Mouse (Mus musculus) frontal cortex, postnatal 25 days (tissue): ENCODE data around the gene Higd1a.

ENCODE experiments used
- DNase-seq, 2 experiments: peaks; one replicate each; pipeline ENCODE4 v3.0.0; 2022; ENCODE audit warnings: low spot score in 2 of 2

Gene Higd1a

DNA sequence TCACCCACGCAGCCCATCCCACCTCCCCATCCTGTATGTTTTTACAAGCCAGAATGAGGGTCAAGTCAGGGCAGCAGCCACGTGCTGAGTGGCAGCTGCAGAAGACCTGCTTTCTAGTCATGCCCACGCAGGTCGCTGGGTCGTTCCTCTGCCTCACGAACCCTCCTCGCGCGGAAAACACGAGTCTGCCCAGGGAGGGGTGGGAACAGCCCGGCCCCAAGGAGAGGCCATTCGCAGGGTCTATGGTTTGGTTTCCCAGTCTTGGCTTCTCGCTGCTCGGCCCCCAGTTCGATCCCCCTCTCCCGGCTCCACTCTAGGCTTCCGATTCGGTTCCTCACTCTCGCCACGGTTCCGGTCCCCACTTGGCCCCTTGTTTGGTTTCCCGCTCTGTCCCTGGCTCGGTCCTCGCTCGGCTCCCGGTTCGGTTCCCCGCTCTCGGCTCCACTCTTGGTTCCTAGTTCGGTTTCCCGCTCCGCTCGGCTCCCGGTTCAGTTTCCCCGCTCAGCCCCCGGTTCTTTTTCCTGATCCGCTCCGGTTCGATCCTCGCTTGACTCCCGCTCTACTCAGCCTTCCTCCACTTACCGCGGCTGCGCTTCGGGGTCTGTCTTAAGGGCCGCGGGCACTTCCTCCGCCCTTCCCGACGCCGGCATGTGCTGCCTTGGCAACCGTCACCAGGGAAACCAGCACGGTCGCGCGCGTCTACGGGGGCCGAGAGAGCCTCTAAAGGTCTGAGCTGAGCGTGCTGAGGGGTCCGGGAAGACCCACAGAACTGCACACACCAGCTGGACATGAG is 19.1 kb downstream of the Higd1a start, which contains the start of gene Ccdc13:
Ccdc13 (minus strand) TSS at position 633 of the 793 bp plus-strand sequence.
- peak; percentile 73 to 83 for DNase-seq

DNA sequence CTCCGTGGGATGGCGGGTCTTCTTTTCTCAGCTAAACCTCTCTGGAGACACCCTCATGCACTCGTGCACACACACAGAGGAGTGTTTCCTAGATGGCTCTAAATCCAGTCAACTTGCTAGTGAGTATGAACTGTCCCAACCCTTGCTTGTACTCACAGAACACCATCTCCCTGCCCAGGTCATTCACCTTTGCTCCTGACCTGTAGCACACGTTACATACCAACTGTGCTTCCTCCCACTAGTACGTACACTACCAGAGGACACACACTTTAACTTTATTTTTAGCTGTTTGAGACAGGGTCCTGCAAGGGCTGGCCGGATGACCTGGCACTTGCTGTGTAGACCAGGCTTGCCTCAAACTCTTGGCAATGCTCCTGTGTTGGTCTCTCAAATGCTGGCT is 20.2 kb downstream of the Higd1a start:
- DNase-seq: no peak

DNA sequence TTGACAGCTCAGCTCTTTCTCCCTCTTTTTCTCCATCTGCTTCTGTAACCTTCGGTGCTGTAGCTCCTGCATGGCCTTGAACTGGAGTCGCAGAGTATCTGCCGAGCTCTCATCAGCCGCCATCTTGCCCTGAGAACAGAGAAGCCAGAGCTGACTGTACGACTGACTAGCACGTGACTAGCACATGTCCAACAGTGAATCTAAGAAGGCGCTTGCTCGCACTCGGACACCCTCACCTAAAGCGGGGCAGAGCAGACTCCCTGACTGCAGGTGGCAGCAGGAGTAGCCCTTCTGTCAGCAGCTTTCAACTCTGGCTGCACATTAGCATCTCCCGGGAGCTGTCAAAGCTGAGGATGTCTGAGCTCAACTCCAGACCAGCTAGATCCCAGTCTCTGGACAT is 24.3 kb downstream of the Higd1a start:
- no peak for DNase-seq

DNA sequence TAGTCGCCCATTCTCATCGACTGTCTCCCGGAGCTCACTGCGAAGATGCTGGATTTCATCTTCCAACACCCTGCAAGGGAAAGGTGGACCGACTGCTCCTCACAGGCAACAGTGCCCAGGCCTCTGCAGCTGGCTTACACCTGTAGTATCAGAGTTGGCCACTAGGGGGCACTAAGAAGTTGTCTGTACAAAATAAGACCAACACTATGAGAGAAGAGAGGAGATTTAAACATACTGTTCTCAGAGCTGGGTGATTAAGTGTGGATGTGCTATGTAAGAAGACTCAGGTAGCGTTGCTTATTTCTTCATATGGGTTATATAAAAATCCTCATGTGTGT is 27.2 kb downstream of the Higd1a start:
- peak; percentile 83 to 89 for DNase-seq

DNA sequence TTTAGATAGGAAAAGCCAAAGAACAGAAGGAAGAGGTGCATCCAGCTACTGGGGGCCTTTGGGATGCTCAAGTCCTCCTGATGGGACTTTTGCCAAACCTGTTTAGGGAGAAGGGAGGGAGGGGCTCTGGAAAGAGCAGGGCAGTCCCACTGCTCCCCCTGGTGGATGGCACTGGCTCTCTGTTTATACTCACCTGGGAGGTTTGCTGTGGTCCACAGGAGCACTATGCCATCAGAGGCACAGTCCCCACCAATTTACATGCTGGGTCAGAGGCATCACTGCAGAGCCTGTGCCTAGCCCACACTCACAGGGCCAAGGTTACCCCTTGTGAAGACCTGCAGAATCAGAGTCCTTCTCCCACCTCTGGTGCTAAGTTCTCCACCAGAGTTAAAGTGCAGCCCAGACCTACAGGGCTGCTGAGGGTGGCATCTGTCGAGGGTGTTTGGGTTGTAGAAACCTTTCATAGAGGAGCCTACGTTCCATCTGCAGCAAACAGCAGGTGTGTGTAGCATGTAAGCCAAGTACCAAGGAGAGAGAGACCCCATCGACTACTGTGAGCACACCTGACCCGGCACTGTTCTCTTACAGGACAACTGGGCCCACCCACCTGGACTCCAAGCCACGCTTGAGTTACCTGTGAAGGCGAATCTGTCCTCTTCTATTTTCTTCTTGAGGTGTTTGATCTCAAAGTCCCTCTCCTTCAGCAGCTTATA is 27.8 kb downstream of the Higd1a start:
- DNase-seq: no peak

DNA sequence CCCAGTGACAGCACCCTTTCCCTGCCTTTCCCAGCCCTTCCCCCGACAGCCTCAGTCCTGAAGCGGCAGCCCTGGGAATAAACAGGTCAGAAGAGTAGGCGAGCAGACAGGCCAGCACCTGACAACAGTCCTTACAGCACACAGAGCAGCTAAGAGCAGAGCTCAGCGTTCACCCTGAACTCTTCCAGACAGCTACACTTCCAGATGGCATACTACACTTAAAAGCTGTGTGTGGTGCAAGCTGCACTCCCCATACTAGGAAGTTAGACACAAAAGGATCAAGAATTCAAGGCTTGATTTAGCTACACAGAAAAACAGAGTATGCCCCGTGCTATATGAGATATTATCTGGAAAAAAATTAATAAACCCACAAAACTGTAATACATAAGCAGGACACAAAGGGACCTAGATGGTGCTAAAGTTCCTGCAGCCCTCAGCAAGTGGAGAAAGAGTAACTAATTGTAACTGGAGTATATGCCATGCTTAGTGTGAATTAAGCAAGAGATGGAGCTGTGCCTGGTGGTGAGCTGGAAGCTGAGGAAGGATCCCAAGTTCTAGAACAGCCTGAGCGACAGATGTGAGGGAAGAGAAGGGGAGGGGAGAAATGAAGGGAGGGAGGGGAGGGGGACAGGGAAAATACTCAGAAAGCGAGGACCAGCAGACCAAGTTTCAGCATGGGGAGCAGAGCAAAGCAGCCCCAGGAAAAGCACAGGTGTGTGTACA is 28.7 kb downstream of the Higd1a start:
- DNase-seq: no peak

DNA sequence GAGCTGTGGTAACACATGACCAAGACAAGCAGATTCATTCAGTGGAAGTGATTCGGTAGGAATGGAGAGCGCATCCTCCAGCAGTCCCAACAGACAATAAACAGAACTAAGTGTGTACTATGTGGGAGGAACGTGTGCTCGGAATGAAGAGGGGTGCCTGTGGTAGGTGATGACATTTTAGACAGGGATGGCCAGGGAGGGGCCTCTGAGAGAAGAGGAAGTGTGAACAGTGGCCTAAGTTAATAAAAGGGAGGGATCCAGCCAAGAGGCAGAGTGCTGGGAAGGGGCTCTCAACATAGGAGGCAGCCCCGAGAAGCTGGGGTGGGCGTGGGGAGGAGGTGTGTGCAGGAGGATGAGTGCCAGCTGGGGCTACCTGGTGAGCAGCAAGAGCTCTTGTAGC is 29.8 kb downstream of the Higd1a start:
- no peak for DNase-seq

DNA sequence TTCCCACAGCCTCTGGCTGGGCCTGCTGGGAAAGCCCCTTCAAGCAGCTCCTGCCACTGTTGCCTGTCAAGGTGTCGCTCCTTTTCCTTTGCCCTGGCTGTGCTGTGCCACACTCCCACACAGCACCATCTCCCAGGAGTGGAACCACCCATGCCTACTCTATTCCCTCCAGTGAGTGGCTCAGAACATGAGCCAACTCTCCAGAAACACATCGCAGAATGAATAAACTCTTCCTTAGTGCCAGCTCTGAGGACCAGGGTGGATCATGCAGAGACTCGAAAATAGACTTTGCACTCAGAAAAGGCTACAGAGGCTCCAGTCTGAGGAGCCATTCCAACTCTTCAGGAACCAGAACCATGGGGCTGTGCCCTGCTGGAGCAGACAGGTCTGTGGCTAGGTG is 31.8 kb downstream of the Higd1a start:
- DNase-seq: no peak

DNA sequence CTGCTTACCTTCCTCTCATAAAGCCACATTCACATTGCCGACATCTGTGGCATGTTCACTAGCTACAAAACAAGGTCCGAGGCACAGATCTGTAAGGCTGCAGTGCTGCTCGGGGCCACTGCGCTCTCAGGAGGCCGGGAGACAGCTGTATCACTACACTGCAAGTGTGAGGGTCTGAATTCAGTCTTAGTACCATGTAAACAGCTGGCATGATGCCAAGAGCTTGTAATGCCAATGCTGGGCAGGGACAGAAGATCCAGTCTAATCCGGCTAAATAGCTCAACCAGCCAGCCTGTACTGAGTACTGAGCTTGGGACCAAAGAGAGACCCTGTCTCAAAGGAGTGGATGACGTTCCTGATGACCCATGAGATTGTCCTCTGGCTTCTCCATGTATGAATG is 34.2 kb downstream of the Higd1a start:
- DNase-seq: no peak

DNA sequence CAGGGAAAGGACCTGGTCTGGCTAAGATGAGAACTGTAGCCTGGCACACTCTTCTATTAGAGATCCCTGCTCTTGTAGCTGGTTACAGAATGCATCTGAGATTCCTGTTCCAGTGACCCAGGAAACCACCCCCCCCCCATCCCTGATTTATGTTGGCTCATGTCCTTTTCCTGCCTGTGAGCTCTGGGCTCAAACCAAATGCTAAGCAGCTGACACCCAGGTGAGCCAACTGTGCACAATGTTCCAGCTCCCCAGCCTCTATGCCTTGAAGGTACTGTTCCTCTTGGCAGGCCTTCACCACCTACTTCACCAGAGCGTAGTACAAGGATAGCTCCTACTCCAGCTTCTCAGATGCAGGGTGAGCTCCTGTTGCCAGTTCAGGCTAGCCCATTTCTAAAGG is 35.1 kb downstream of the Higd1a start:
- no peak for DNase-seq

DNA sequence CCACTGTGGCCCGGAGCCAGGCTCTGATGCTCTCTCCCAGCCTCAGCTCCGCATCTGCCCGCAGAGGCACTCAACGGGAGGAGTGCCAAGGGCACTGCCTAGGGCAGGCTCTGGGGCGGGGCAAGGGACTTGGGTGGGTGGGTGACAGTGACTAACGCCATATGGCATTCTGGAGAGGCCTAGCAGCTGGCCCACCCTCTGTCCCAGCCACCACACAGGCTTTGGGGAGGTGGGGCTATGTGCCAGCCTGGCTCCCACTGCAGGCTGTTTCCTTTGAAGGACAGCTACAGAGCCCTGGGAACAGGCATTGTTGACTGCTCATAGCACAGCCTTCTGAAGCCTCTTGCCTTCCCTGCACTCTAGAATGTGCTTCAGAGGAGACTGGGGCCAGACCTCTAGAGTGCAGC is 35.6 kb downstream of the Higd1a start:
- DNase-seq: no peak

DNA sequence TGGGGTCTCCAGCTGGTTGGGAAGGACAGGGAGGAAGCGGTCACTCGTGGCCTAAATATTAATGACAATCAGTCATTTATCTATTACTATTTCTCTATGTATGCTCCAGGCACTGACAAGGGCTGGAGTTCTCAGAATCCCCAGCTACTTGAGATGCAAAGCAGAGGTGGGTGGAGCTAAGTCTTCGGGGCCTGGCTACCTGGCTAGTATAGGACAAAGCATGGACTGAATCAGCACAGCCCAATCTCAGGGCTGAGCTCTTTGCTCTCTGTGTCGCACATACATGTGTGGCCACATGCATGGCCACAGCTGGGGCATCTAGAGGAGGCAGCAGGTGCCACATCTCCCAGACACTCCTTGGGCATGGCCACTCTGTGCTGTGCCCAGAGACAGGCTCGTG is 37.4 kb downstream of the Higd1a start:
- DNase-seq: no peak

DNA sequence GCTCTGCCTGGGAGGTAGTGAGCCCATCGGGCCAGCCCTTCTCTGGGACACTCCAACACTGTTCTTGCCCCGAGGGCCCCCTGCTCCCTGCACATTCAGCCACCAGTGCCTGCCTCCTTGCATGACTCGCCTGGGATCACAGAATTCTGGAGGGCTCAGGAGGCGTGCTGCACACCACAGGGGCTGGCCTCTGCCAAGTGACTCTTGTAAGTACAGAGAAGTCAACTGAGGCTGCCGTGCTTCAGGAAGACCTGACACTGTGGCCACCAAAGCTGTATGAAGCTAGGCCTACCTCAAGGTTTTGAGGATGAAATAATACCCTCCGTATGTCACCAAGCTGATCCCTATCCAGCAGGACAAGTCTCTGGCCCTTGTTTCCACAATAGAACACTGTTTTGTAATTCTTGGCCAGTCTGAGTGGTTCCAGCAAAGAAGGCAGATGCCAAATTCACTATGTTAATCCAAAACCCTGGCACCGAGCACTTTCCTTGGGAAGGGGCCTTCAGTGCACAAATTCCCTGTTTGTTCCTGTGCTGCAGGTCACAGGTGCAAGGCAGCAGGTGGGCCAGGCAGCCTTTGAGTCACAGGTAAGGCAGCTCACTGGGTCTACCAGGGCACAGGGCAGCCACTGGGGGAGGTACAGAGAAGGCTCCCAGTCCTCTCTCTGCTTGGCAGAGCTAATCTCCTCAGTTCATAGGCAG is 38.2 kb downstream of the Higd1a start:
- no peak for DNase-seq

DNA sequence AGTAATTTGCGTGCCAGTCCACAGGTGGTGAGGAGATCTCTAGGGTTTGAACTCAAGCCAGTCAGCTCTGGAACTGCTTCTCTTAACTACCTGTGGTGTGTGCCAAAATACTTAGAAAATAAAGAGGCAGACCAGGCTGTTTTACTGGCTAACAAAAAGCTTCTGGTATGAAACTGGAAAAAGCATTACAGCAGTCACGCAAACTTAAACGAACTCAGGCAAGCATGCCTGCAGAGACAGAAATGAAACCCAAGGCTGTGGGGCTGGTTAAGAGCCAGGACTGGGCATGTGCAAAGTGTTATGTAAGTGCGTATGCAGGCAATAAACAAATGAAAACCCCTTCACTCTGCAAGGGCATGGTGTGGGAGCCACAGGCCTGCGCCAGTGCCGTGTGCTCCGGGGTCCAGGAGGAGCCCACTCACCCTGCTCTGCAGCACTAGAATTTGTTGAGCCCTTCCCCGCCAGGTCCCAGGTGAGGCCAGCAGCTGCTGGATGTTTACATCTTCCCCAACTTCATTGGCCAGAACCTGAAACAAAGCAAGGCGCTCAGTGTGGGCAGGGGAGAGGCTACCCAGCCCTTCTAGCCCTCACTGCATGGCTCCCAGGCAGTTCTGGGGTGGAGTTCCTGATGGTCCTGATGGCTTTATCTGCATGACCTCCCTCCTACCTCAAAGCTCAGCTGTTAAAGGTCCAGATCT is 38.9 kb downstream of the Higd1a start:
- DNase-seq: no peak

DNA sequence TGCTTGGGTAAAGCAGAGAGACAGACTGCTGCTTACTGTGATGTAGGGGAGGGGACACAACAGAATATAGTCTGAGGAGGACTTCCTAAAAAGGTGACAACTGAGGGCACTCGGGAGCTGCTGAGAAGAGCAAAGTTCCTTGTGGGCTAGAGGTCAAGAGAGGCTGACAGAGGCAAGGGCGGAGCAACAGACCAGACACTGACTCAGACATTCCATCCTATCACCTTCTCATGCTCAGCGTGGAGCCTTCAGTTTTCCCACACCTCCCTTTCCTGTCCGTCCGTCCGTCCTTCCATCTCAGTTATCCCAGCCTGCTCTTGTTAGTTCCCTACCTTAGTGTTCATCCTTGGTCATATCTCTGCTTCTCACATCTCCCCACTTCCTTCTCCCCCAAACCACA is 43.0 kb downstream of the Higd1a start:
- DNase-seq: no peak

DNA sequence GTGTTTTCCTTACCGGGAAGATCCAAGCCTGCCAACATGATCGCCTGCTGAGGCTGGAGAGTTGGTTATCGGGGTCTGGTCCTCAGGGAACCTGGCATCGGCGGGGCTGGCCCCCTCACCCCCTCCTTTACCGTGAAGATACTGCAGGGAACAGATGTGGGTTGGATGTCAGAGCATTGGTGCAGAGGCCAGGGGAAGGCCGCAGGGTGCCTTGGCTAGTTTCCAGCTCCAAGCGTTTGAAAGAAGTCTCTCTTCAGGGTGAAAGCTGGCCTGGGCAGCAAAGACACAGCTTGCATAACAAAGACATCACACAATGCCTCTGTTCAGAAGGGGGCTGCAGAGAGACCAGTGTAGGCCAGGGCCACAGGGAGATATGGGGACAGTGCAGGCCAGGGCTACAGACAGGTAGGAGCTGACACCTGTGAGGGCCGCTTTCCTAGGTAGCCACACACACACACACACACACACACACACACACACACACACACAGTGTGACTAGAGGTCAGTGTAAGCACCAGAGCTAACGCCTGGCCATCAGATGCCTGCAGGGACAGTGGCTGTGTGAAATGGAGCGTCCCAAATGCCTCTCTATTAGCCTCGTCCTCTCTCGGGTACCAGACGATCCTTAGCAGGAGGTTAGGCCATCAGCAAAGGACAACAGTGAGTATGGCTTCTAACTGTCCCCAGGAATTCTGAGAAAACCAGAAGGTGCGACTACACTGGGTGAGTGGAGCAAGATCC is 47.9 kb downstream of the Higd1a start:
- peak in 1 of 2 experiments; percentile 57 for DNase-seq

DNA sequence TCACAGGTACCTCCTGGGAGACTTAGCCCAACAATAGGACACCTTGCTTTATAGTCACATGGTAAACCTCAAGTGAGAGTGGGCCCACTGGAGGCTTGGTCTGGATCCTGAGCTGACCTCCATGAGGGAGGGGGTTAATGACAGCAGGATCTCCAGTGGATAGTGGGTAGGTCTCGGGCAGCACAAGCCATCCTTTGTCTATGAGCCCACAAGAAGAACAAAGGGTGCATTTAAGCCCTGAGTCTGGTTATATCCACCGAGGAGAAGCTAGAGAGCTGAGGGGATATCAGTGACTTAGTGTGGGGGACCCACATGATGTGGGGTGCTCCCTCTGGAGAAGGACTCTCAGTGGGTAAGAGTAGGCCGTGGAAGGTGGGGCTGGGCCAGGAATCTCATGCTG is 49.7 kb downstream of the Higd1a start:
- DNase-seq: no peak

DNA sequence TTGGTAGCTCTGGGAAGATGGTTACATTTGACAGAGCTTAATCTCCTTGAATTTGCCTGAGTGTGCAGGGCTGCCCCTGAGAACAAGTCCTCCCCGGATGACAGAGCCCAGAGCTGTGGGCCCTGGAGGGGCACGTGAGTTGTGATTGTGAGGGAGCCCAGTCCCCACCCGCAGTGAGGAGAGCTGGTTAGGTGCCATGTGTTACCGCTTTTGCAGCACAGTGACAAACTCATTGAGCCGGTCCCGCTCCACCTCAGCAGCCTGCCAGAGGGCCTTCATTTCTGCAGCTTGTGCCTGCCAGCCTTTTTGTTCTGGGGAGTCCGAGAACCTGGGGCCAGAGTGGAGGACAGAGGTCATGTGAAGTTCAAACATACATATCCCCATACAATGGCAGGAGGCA is 50.2 kb downstream of the Higd1a start:
- no peak for DNase-seq

DNA sequence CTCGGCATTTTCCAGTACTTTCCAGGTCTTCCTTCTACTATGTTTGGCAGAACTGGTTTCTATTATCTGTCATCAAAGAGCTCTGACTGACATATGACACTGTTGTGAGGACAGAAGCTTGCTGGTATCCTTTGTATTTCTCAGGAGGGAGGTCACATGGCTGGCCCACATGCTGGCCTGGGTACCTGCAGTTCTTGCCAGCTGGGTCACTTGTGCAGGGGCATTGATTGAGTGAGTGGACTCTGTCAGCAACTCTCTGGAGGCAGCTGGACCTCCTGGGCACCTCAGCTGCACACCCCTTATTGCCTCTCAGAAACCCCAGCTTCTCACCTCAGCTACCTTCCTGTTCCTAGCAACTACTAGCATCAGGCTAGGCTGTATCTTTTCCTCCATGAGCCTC is 50.6 kb downstream of the Higd1a start:
- DNase-seq: no peak

DNA sequence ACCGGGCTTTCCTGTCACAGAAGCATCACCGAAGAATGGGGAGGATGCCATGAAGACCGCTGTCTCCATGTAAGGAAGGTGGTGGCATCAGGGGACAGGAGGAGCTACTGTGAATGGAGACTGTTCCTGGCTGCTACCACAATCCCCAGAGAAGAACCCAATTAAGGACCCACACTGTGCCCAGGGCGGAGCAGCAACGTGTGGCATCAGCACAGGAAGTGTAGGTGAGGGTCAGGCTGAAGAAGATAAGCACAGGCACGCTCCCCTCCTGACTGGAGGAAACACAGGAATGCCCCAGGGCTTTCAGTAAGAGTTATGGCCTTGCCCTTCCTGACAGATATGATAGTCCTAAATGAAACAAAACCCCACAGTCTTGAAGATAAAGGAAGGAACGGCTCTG is 55.4 kb downstream of the Higd1a start:
- DNase-seq: no peak
